Mouse (Mus musculus): ENCODE data around the gene Prpf19. TPM values are rescaled to one million over a fixed set of nuclear protein-coding genes. Genes with fewer than 3 reads are reported as not detected.
A peak's percentile ranks its signal among the peaks of the same experiment; 100 is the strongest.

Prpf19 gene
- polyA plus RNA-seq, 1 experiment from 2014 or later, result 58.6 TPM

GRCm38 (mm10) chr19:10880085-10880974 is 14.7 kb upstream of the Prpf19 start:
- Histone ChIP-seq H3K4me2 (replicated peaks; ENCODE audit: low read depth, low read length) (peak overlapping the region; percentile 83), H3K9me3 (ENCODE audit: control insufficient read depth, low read length) (no peaks in the 10 kb centered on the region), H3K9ac (ENCODE audit: low read depth, low read length) (0 out of 2 replicates have a peak overlapping the region, but pooled peaks have one; percentile 8), H3K4me3 (ENCODE audit: low read depth, low read length) (peak overlapping the region; percentile 50), H3K36me3 (ENCODE audit: control insufficient read depth, insufficient read depth, low read length) (no peaks in the 10 kb centered on the region), H3K27me3 (ENCODE audit: control insufficient read depth, insufficient read depth, low read length) (no peaks in the 10 kb centered on the region), H3K4me1 (replicated peaks; ENCODE audit: control insufficient read depth, insufficient read depth, low read length) (peaks cover 5% of the 10 kb centered on the region), H3K27ac (ENCODE audit: low read depth, low read length) (0 out of 2 replicates have a peak overlapping the region, but pooled peaks have one; percentile 95)
- peak; percentile 17 for DNase-seq (ENCODE audit: low spot score)
- no peak for ATAC-seq (ENCODE audit: low FRiP score)
- 48% methylated on average over 6 of the region's 7 CpGs for WGBS

GRCm38 (mm10) chr19:10880975-10881425 is 14.0 kb upstream of the Prpf19 start:
- WGBS, result under 1% methylated on average over 14 of the region's 14 CpGs
- H3K27ac ChIP-seq (ENCODE audit: low read depth, low read length), result peak overlapping the region; percentile 95
- peak overlapping the region; percentile 50 for H3K4me3 ChIP-seq (ENCODE audit: low read depth, low read length)
- peaks cover 5% of the 10 kb centered on the region for H3K4me1 ChIP-seq (replicated peaks; ENCODE audit: control insufficient read depth, insufficient read depth, low read length)
- H3K9me3 ChIP-seq (ENCODE audit: control insufficient read depth, low read length), result no peaks in the 10 kb centered on the region
- no peaks in the 10 kb centered on the region for H3K36me3 ChIP-seq (ENCODE audit: control insufficient read depth, insufficient read depth, low read length)
- no peak; the same call in 1 of the 2 replicates for ATAC-seq (ENCODE audit: low FRiP score)
- DNase-seq (ENCODE audit: low spot score), result no peak
- no peaks in the 10 kb centered on the region for H3K27me3 ChIP-seq (ENCODE audit: control insufficient read depth, insufficient read depth, low read length)
- peak overlapping the region; percentile 85 for H3K9ac ChIP-seq (ENCODE audit: low read depth, low read length)
- H3K4me2 ChIP-seq (replicated peaks; ENCODE audit: low read depth, low read length), result peak overlapping the region; percentile 83

GRCm38 (mm10) chr19:10881426-10882154 is 13.4 kb upstream of the Prpf19 start, which contains the start of gene Tmem109:
Gene Tmem109 (minus strand): TSS chr19:10882001.
- Histone ChIP-seq H3K36me3 (ENCODE audit: control insufficient read depth, insufficient read depth, low read length) (no peaks in the 10 kb centered on the region), H3K4me1 (replicated peaks; ENCODE audit: control insufficient read depth, insufficient read depth, low read length) (peaks cover 5% of the 10 kb centered on the region), H3K9me3 (ENCODE audit: control insufficient read depth, low read length) (no peaks in the 10 kb centered on the region), H3K4me3 (ENCODE audit: low read depth, low read length) (peak within 1 kb of the TSS; percentile 50), H3K27ac (ENCODE audit: low read depth, low read length) (peak within 1 kb of the TSS; percentile 95), H3K9ac (ENCODE audit: low read depth, low read length) (peak within 1 kb of the TSS; percentile 85), H3K27me3 (ENCODE audit: control insufficient read depth, insufficient read depth, low read length) (no peaks in the 10 kb centered on the region), H3K4me2 (replicated peaks; ENCODE audit: low read depth, low read length) (peak within 1 kb of the TSS; percentile 83)
- 0% methylated on average over 49 of the region's 49 CpGs for WGBS
- ATAC-seq (ENCODE audit: low FRiP score), result peak; percentile 95
- DNase-seq (ENCODE audit: low spot score), result peak; percentile 97

GRCm38 (mm10) chr19:10892201-10892600 is 2.8 kb upstream of the Prpf19 start:
- no peaks in the 10 kb centered on the region for H3K27me3 ChIP-seq (ENCODE audit: control insufficient read depth, insufficient read depth, low read length)
- H3K27ac ChIP-seq (ENCODE audit: low read depth, low read length), result no peak overlapping the region
- ATAC-seq (ENCODE audit: low FRiP score) (no peak), DNase-seq (ENCODE audit: low spot score) (no peak)
- no peaks in the 10 kb centered on the region for H3K9me3 ChIP-seq (ENCODE audit: control insufficient read depth, low read length)
- no peaks in the 10 kb centered on the region; the same call in 1 of the 2 replicates for H3K4me1 ChIP-seq (replicated peaks; ENCODE audit: control insufficient read depth, insufficient read depth, low read length)
- 90% methylated on average over 3 of the region's 3 CpGs for WGBS
- no peaks in the 10 kb centered on the region for H3K36me3 ChIP-seq (ENCODE audit: control insufficient read depth, insufficient read depth, low read length)
- H3K9ac ChIP-seq (ENCODE audit: low read depth, low read length), result no peak overlapping the region
- H3K4me3 ChIP-seq (ENCODE audit: low read depth, low read length), result no peak overlapping the region
- H3K4me2 ChIP-seq (replicated peaks; ENCODE audit: low read depth, low read length), result no peak overlapping the region

GRCm38 (mm10) chr19:10895708-10896107 is 677 bp downstream of the Prpf19 start:
- 3% methylated on average over 16 of the region's 16 CpGs for WGBS
- ATAC-seq (ENCODE audit: low FRiP score), result no peak

GRCm38 (mm10) chr19:10896849-10897248 is 1.8 kb downstream of the Prpf19 start:
- Histone ChIP-seq H3K9me3 (ENCODE audit: control insufficient read depth, low read length) (no peaks in the 10 kb centered on the region), H3K27me3 (ENCODE audit: control insufficient read depth, insufficient read depth, low read length) (no peaks in the 10 kb centered on the region), H3K27ac (ENCODE audit: low read depth, low read length) (no peak overlapping the region), H3K4me3 (ENCODE audit: low read depth, low read length) (no peak overlapping the region), H3K36me3 (ENCODE audit: control insufficient read depth, insufficient read depth, low read length) (peaks cover 8% of the 10 kb centered on the region; the same call in 1 of the 2 replicates), H3K4me2 (replicated peaks; ENCODE audit: low read depth, low read length) (peak overlapping the region; percentile 0; the same call in 1 of the 2 replicates), H3K9ac (ENCODE audit: low read depth, low read length) (no peak overlapping the region), H3K4me1 (replicated peaks; ENCODE audit: control insufficient read depth, insufficient read depth, low read length) (no peaks in the 10 kb centered on the region; the same call in 1 of the 2 replicates)
- DNase-seq (ENCODE audit: low spot score) (no peak), ATAC-seq (ENCODE audit: low FRiP score) (no peak)
- 86% methylated on average over 7 of the region's 7 CpGs for WGBS

More at GRCm38 (mm10) chr19:10895708-10896107, 677 bp downstream of the Prpf19 start:
- H3K4me2 ChIP-seq (replicated peaks; ENCODE audit: low read depth, low read length), result peak overlapping the region; percentile 82
- H3K4me1 ChIP-seq (replicated peaks; ENCODE audit: control insufficient read depth, insufficient read depth, low read length), result no peaks in the 10 kb centered on the region; the same call in 1 of the 2 replicates
- H3K9ac ChIP-seq (ENCODE audit: low read depth, low read length), result peak overlapping the region; percentile 79
- H3K27me3 ChIP-seq (ENCODE audit: control insufficient read depth, insufficient read depth, low read length), result no peaks in the 10 kb centered on the region
- no peak for DNase-seq (ENCODE audit: low spot score)
- peak overlapping the region; percentile 92 for H3K27ac ChIP-seq (ENCODE audit: low read depth, low read length)
- no peaks in the 10 kb centered on the region for H3K9me3 ChIP-seq (ENCODE audit: control insufficient read depth, low read length)
- H3K4me3 ChIP-seq (ENCODE audit: low read depth, low read length), result peak overlapping the region; percentile 67
- H3K36me3 ChIP-seq (ENCODE audit: control insufficient read depth, insufficient read depth, low read length), result 0 out of 2 replicates have a peak, but pooled peaks cover 5% of the 10 kb centered on the region

- no peaks in the 10 kb centered on the region for H3K27me3 ChIP-seq (ENCODE audit: control insufficient read depth, insufficient read depth, low read length)
- H3K9me3 ChIP-seq (ENCODE audit: control insufficient read depth, low read length), result no peaks in the 10 kb centered on the region
- WGBS, result 88% methylated on average over 8 of the region's 8 CpGs
- H3K4me1 ChIP-seq (replicated peaks; ENCODE audit: control insufficient read depth, insufficient read depth, low read length), result no peaks in the 10 kb centered on the region; the same call in 1 of the 2 replicates
- H3K4me3 ChIP-seq (ENCODE audit: low read depth, low read length), result no peak overlapping the region
- H3K27ac ChIP-seq (ENCODE audit: low read depth, low read length), result no peak overlapping the region
- H3K9ac ChIP-seq (ENCODE audit: low read depth, low read length), result no peak overlapping the region
- peaks cover 8% of the 10 kb centered on the region; the same call in 1 of the 2 replicates for H3K36me3 ChIP-seq (ENCODE audit: control insufficient read depth, insufficient read depth, low read length)
- ATAC-seq (ENCODE audit: low FRiP score), result no peak
- no peak for DNase-seq (ENCODE audit: low spot score)
- no peak overlapping the region for H3K4me2 ChIP-seq (replicated peaks; ENCODE audit: low read depth, low read length)
These were observed 2.5 kb downstream of the Prpf19 start for GRCm38 (mm10) chr19:10897491-10897890.

GRCm38 (mm10) chr19:10900315-10900714 is 5.3 kb downstream of the Prpf19 start:
- peaks cover 14% of the 10 kb centered on the region for H3K36me3 ChIP-seq (ENCODE audit: control insufficient read depth, insufficient read depth, low read length)
- H3K4me3 ChIP-seq (ENCODE audit: low read depth, low read length), result no peak overlapping the region
- H3K4me2 ChIP-seq (replicated peaks; ENCODE audit: low read depth, low read length), result no peak overlapping the region
- ATAC-seq (ENCODE audit: low FRiP score), result no peak
- 89% methylated on average over 6 of the region's 6 CpGs for WGBS
- no peak overlapping the region for H3K27ac ChIP-seq (ENCODE audit: low read depth, low read length)
- H3K4me1 ChIP-seq (replicated peaks; ENCODE audit: control insufficient read depth, insufficient read depth, low read length), result no peaks in the 10 kb centered on the region; the same call in 1 of the 2 replicates
- no peak overlapping the region for H3K9ac ChIP-seq (ENCODE audit: low read depth, low read length)
- H3K27me3 ChIP-seq (ENCODE audit: control insufficient read depth, insufficient read depth, low read length), result no peaks in the 10 kb centered on the region
- no peak for DNase-seq (ENCODE audit: low spot score)
- no peaks in the 10 kb centered on the region for H3K9me3 ChIP-seq (ENCODE audit: control insufficient read depth, low read length)

Data from hindbrain, embryonic 11.5 days (tissue).